Mouse (Mus musculus): Measurements from ENCODE around the gene Marco. TPM values are rescaled to one million over a fixed set of nuclear protein-coding genes. Genes with fewer than 3 reads are reported as not detected.

Marco gene
- total RNA-seq, 2 experiments from 2014 or later = not detected

GRCm38 (mm10) chr1:120443228-120443639 is 61.6 kb downstream of the Marco start:
- no peak for DNase-seq (ENCODE audit: low spot score in 2 of 2)

DNA sequence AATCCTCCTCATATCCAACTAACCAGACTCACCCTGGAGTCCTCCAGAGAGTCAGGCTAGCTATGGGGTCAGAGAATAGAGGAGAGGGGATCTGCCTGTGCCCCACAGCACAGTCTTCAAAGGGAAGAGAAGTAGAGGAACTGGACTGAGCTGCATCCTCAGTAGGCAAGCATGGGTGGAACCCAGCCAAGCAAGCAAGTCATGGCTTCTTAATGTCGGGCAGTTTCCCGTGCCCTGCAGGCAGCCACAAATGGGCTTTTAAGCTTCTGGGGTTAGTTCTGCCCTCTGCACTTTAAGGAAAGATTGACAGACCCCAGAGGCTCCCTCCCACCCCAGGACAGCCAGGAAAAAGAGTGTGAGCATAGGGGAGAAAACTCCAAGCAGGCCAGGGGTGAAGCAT is 63.2 kb downstream of the Marco start:
- no peak for DNase-seq (ENCODE audit: low spot score in 2 of 2)

GRCm38 (mm10) chr1:120435591-120435990 is 69.2 kb downstream of the Marco start:
- no peak for DNase-seq (ENCODE audit: low spot score in 2 of 2)

DNA sequence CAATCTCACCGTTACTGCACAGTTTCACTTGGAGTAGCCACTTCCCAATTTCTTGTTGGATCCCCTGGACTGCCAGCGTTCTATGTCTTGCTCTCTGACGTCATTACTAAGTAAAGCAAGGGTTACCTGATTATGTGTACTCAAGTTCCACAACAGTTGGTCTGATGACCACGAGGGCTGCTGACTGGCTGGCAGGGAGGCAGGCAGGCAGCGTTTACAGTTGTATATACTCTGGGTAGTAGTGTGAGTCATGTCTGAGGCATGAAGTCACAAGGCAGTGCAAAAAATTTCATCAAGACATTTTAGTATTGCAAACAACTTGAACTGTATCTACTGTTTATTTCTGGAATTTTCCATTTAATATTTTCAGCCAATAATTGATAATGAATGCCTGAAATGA is 74.7 kb downstream of the Marco start:
- DNase-seq (ENCODE audit: low spot score in 2 of 2) = no peak

DNA sequence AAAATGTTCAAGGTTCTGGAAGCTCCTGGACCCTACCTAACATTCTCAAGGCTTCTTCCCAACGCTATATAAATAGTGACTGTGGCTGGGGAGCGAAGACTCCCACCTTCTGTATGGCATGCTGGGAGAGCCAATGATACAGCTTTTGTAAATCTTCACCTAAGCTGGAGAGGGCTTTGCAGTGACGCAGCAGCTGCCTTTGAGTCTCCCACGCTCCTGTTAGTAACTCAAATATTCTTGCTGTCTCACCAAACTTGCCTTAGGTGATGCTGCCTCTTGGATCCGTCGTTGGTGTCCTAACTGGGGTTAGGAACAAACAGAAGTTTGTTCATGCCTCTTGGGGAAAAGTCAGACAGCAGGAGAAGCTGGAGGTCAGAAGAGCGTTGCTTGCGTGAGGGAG is 79.2 kb downstream of the Marco start:
- no peak for DNase-seq (ENCODE audit: low spot score in 2 of 2)

Other genes with a start within 250 kb of the Marco start
- gene Steap3, start 232.3 kb downstream of the Marco start, total RNA-seq (2021) = 1 to 10 TPM; 6.9 to 9.9 TPM
- 10 to 100 TPM; 40.5 to 41.8 TPM for gene C1ql2, start 164.4 kb downstream of the Marco start, total RNA-seq (2021)
- gene En1, start 97.4 kb upstream of the Marco start, total RNA-seq (2021) = under 1 TPM in 1 of 2 experiments, not detected in 1; 0.21 TPM

All from layer of hippocampus, postnatal 14 days (tissue).